Mouse (Mus musculus) inflammation-experienced regulatory T-cells, adult 6 months (primary cell): Measurements from ENCODE around the gene Gm5127. TPM values are rescaled to one million over a fixed set of nuclear protein-coding genes. Genes with fewer than 3 reads are reported as not detected.

ENCODE experiments used
- polyA plus RNA-seq, 3 experiments: library from polyadenylated mRNA; unstranded; fragments of 100-300 nt; shearing (Covaris generic); gene quantifications; one replicate each; pipeline ENCODE4 v1.2.1; 2017

The Gm5127 gene
- polyA plus RNA-seq, 3 experiments from 2014 or later: 1.7 to 2.8 (median 2.7) TPM

Other genes starting within 250 kb of the Gm5127 start
- under 1 TPM in 1 of 3 experiments, not detected in 2; 0.35 TPM for gene Fndc3c1, start 97.8 kb upstream of the Gm5127 start, polyA plus RNA-seq
- gene Cysltr1, start 20.5 kb downstream of the Gm5127 start, polyA plus RNA-seq: 1 to 10 TPM; 3.1 to 4.2 (median 3.8) TPM